In genomic region chr11:76495127-76496028, GRCm38 (mm10) we compare ENCODE assay signal across 8 mouse cellular contexts.
DNase-seq lines count a peak whose midpoint lies in the region; ATAC-seq and TF ChIP-seq lines count a peak whose summit lies in the region.

No protein-coding gene starts in this region.

- H3K4me2 ChIP-seq in heart, embryonic 11.5 days = peak overlapping the region; percentile 88
- H3K4me2 ChIP-seq in forebrain, postnatal 0 days (ENCODE audit: low read depth) = peak overlapping the region; percentile 95
- peak overlapping the region; percentile 76 for H3K4me2 ChIP-seq in liver, embryonic 12.5 days

- peak overlapping the region; percentile 96 for H3K27ac ChIP-seq in heart, embryonic 11.5 days (ENCODE audit: low read depth, low read length)
- peak overlapping the region; percentile 93 for H3K27ac ChIP-seq in forebrain, postnatal 0 days (ENCODE audit: low read depth, low read length)
- H3K27ac ChIP-seq in liver, embryonic 12.5 days = peak overlapping the region; percentile 68
- peak overlapping the region; percentile 99 for H3K27ac ChIP-seq in small intestine, adult 2 months (ENCODE audit: insufficient read depth, low read depth, low read length)

- no peak for DNase-seq in heart, postnatal 4 days
- DNase-seq in CD8-positive naive resting alpha-beta T cell, adult 2 months (ENCODE audit: low read depth in 2 of 2, low spot score in 2 of 2) = peak; percentile 10 to 19
- no peak for DNase-seq in forebrain, postnatal 0 days
- no peak for DNase-seq in left cerebral cortex, adult 9 months (ENCODE audit: low spot score in 2 of 2)
- DNase-seq in frontal cortex, adult 2 months (ENCODE audit: extremely low spot score in 1 of 2, low spot score in 1 of 2) = no peak

- H3K4me3 ChIP-seq in heart, embryonic 11.5 days (ENCODE audit: low read depth, low read length) = peak overlapping the region; percentile 66
- H3K4me3 ChIP-seq in forebrain, postnatal 0 days (ENCODE audit: low read depth, low read length) = peak overlapping the region; percentile 64
- peak overlapping the region; percentile 61 for H3K4me3 ChIP-seq in liver, embryonic 12.5 days
- H3K4me3 ChIP-seq in small intestine, adult 2 months (ENCODE audit: low read depth, low read length) = peak overlapping the region; percentile 73

- 13% methylated on average over 19 of the region's 19 CpGs for WGBS in heart, embryonic 11.5 days (ENCODE audit: insufficient replicate concordance)
- WGBS in forebrain, postnatal 0 days = 19% methylated on average over 19 of the region's 19 CpGs
- 23% methylated on average over 19 of the region's 19 CpGs for WGBS in liver, embryonic 12.5 days (ENCODE audit: insufficient replicate concordance)
- 4% methylated on average over 19 of the region's 19 CpGs for WGBS in small intestine, adult 2 months

- no peaks in the 10 kb centered on the region for H3K36me3 ChIP-seq in heart, embryonic 11.5 days (ENCODE audit: control insufficient read depth, insufficient read depth, low read length)
- no peaks in the 10 kb centered on the region for H3K36me3 ChIP-seq in forebrain, postnatal 0 days (ENCODE audit: insufficient read depth)
- H3K36me3 ChIP-seq in liver, embryonic 12.5 days = no peaks in the 10 kb centered on the region
- no peaks in the 10 kb centered on the region for H3K36me3 ChIP-seq in small intestine, adult 2 months (ENCODE audit: control insufficient read depth, insufficient read depth, low read length)

- H3K27me3 ChIP-seq in heart, embryonic 11.5 days (ENCODE audit: control insufficient read depth, insufficient read depth, low read length) = no peaks in the 10 kb centered on the region
- H3K27me3 ChIP-seq in forebrain, postnatal 0 days (ENCODE audit: insufficient read depth, low read length) = no peaks in the 10 kb centered on the region
- peaks cover 35% of the 10 kb centered on the region for H3K27me3 ChIP-seq in liver, embryonic 12.5 days (replicated peaks)
- no peaks in the 10 kb centered on the region for H3K27me3 ChIP-seq in small intestine, adult 2 months (ENCODE audit: control insufficient read depth, insufficient read depth, low read length)

- H3K4me1 ChIP-seq in heart, embryonic 11.5 days (ENCODE audit: control insufficient read depth, insufficient read depth, low read length) = peaks cover 72% of the 10 kb centered on the region
- peaks cover 38% of the 10 kb centered on the region for H3K4me1 ChIP-seq in forebrain, postnatal 0 days (ENCODE audit: insufficient read depth)
- H3K4me1 ChIP-seq in liver, embryonic 12.5 days = peaks cover 29% of the 10 kb centered on the region
- H3K4me1 ChIP-seq in small intestine, adult 2 months (ENCODE audit: control insufficient read depth, insufficient read depth, insufficient read length, low read length) = peaks cover 32% of the 10 kb centered on the region

- peak overlapping the region; percentile 90 for H3K9ac ChIP-seq in heart, embryonic 11.5 days (ENCODE audit: low read depth, low read length)
- peak overlapping the region; percentile 86 for H3K9ac ChIP-seq in forebrain, postnatal 0 days
- H3K9ac ChIP-seq in liver, embryonic 12.5 days = peak overlapping the region; percentile 67

- no peak for ATAC-seq in heart, embryonic 11.5 days (replicated peaks; ENCODE audit: insufficient number of reproducible peaks, low FRiP score, low TSS enrichment)
- ATAC-seq in forebrain, postnatal 0 days = no peak
- 0 out of 2 replicates have a peak, but pooled peaks have one; percentile 19 for ATAC-seq in liver, embryonic 12.5 days

- TF ChIP-seq POLR2A in small intestine, adult 2 months (IDR thresholded peaks at IDR 0.05; ENCODE audit: low read depth, low read length) = peak; percentile 43; the same call in 1 of the 2 replicates

- TF ChIP-seq CTCF in forebrain, postnatal 0 days (IDR thresholded peaks at IDR 0.05; ENCODE audit: low read depth) = no peak
- TF ChIP-seq CTCF in small intestine, adult 2 months (IDR thresholded peaks at IDR 0.05; ENCODE audit: extremely low read depth, insufficient read length, insufficient replicate concordance, low read depth, low read length) = no peak

- H3K9me3 ChIP-seq in heart, embryonic 11.5 days (replicated peaks; ENCODE audit: control insufficient read depth, low read length) = no peaks in the 10 kb centered on the region
- H3K9me3 ChIP-seq in forebrain, postnatal 0 days (ENCODE audit: low read length) = no peaks in the 10 kb centered on the region
- H3K9me3 ChIP-seq in liver, embryonic 12.5 days (replicated peaks) = no peaks in the 10 kb centered on the region

Comparison
In these comparisons a context has a peak if more than half of its experiments do, and no peak if none do; other contexts are left out.
1. DNase-seq: peak in CD8-positive naive resting alpha-beta T cell, adult 2 months (2 of 2); none in heart, postnatal 4 days (single experiment), forebrain, postnatal 0 days (single experiment), left cerebral cortex, adult 9 months (0 of 2) and frontal cortex, adult 2 months (0 of 2).
2. Peak in every context shown above with its lines, with median percentiles within 50 percentile points of each other: H3K27ac ChIP-seq, H3K4me2 ChIP-seq, H3K4me3 ChIP-seq and H3K9ac ChIP-seq.